Mouse (Mus musculus) hindbrain, embryonic 12.5 days (tissue): Measurements from ENCODE around the gene Gpr176. TPM values are rescaled to one million over a fixed set of nuclear protein-coding genes. Genes with fewer than 3 reads are reported as not detected.
A peak's percentile ranks its signal among the peaks of the same experiment; 100 is the strongest.

Source experiments
- ATAC-seq: fragments of 200-750 bp; cut with Nextera tagmentation; 2 replicates; pipeline ENCODE4 v1.8.0; 2017; ENCODE audit warnings: moderate TSS enrichment; ENCODE audit not compliant: low FRiP score
- H3K27ac ChIP-seq: fragments of 300-500 bp; sonication (generic); 2 replicates; pipeline ENCODE4 v1.5.1; 2016; ENCODE audit warnings: mild to moderate bottlenecking
- H3K27me3 ChIP-seq: fragments of 300-500 bp; sonication (generic); 2 replicates; pipeline ENCODE4 v1.6.1; 2016; ENCODE audit warnings: mild to moderate bottlenecking
- H3K36me3 ChIP-seq: fragments of 300-500 bp; sonication (generic); 2 replicates; pipeline ENCODE4 v1.6.1; 2016; ENCODE audit warnings: mild to moderate bottlenecking
- H3K4me1 ChIP-seq: fragments of 300-500 bp; sonication (generic); 2 replicates; pipeline ENCODE4 v1.6.1; 2016
- H3K4me2 ChIP-seq: fragments of 300-500 bp; sonication (generic); replicated peaks from 2 replicates; pipeline ENCODE4 v1.6.1; 2016; ENCODE audit warnings: mild to moderate bottlenecking
- H3K4me3 ChIP-seq: fragments of 300-500 bp; sonication (generic); 2 replicates; pipeline ENCODE4 v1.5.1; 2016; ENCODE audit warnings: mild to moderate bottlenecking
- H3K9ac ChIP-seq: fragments of 300-500 bp; sonication (generic); 2 replicates; pipeline ENCODE4 v1.6.1; 2016; ENCODE audit warnings: mild to moderate bottlenecking, moderate library complexity
- H3K9me3 ChIP-seq: fragments of 300-500 bp; sonication (generic); replicated peaks from 2 replicates; pipeline ENCODE4 v1.6.1; 2016; ENCODE audit warnings: mild to moderate bottlenecking
- WGBS: fragments of 180-500 bp; shearing (Covaris S2); methylation state at CpG from one replicate; pipeline ENCODE4 v1.1.7; 2016; 5-methylcytosine and 5-hydroxymethylcytosine counted together
- microRNA-seq: library from miRNA; unstranded; fragments of <30 nt; microRNA quantifications from one replicate; pipeline ENCODE4, GENCODE M21; 2017
- polyA plus RNA-seq: library from polyadenylated mRNA; unstranded; fragments of >200 nt; fragmentation: Nextera tagmentation; extraction: Ambion mirVana; gene quantifications from 2 replicates; pipeline ENCODE4 v1.2.1, GENCODE M21; 2016

Gpr176 gene
- polyA plus RNA-seq, 1 experiment from 2014 or later: 1.2 TPM

DNA sequence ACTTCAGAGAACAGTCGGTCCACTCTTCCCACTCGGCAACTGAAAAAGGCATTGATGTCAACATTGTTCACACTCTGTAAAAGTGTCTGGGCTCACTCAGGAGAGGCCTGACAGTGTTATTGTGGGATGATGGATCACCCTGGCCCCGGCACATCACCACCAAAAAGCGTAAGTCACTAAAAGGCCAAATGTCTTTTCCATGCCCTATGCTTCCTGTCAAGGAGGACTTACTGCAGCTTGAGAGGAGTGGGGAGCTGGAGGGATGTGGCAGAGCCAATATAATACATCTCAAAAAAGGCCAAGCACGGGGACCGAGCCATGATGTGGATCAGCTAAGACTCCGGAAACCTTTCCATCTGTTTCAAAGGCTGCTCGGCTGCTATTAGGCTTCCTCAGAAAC lies 118.7 kb downstream of the Gpr176 start:
- H3K9me3 ChIP-seq: no peaks in the 10 kb centered on the region
- peaks cover 5% of the 10 kb centered on the region; the same call in 1 of the 2 replicates for H3K4me1 ChIP-seq
- H3K36me3 ChIP-seq: no peaks in the 10 kb centered on the region
- H3K9ac ChIP-seq: no peak overlapping the region
- no peak overlapping the region for H3K4me2 ChIP-seq
- no peak overlapping the region for H3K4me3 ChIP-seq
- H3K27ac ChIP-seq: no peak overlapping the region
- H3K27me3 ChIP-seq: no peaks in the 10 kb centered on the region
- ATAC-seq: peak; percentile 75
- 43% methylated on average over 8 of the region's 8 CpGs for WGBS

DNA sequence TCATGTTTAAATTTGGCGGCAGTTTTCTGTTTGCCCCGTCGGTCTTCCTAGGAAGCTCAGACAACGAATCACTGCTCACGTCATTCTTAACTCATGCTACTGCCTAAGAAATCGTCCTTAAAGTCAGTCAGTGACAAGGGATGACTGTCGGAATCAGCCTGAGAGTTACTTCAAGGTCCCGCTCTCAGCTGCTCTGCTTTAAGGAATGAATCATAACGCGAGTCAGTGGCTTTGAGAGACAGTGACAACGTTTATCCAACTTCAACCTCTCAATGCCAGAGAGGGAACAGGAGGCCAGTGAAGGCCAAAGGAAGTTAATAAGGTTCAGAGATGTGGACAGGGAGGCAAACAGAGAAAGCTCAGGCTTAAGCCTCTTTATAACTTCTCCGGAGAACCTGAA lies 124.3 kb downstream of the Gpr176 start:
- Histone ChIP-seq H3K4me2 (no peak overlapping the region), H3K9me3 (no peaks in the 10 kb centered on the region), H3K27ac (no peak overlapping the region), H3K36me3 (no peaks in the 10 kb centered on the region), H3K27me3 (no peaks in the 10 kb centered on the region), H3K9ac (no peak overlapping the region), H3K4me3 (no peak overlapping the region), H3K4me1 (0 out of 2 replicates have a peak, but pooled peaks cover 2% of the 10 kb centered on the region)
- ATAC-seq: no peak
- WGBS: 78% methylated on average over 12 of the region's 12 CpGs

DNA sequence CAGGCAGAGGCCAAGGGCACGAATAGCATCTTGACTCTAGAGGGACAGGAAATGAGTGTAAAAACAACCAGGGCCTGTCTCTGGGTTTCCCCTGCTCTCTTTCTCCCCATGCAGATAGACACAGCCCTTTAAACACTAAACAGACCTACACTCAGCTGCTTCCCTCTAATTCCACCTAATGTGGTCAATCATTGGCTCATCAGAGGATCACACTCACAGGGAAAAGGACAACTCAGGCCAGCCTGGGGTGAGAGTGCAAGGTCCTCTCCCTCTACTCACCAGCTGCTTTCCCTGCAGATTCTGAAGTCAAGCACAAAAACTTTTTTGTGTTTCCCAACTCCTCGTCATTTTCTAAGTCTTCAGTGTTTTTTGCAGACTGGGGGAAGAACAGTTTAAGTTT lies 125.2 kb downstream of the Gpr176 start:
- Histone ChIP-seq H3K4me1 (0 out of 2 replicates have a peak, but pooled peaks cover 2% of the 10 kb centered on the region), H3K9me3 (no peaks in the 10 kb centered on the region), H3K27me3 (no peaks in the 10 kb centered on the region), H3K4me2 (no peak overlapping the region), H3K9ac (no peak overlapping the region), H3K36me3 (no peaks in the 10 kb centered on the region), H3K4me3 (no peak overlapping the region), H3K27ac (no peak overlapping the region)
- 60% methylated on average over 2 of the region's 2 CpGs for WGBS
- ATAC-seq: no peak

DNA sequence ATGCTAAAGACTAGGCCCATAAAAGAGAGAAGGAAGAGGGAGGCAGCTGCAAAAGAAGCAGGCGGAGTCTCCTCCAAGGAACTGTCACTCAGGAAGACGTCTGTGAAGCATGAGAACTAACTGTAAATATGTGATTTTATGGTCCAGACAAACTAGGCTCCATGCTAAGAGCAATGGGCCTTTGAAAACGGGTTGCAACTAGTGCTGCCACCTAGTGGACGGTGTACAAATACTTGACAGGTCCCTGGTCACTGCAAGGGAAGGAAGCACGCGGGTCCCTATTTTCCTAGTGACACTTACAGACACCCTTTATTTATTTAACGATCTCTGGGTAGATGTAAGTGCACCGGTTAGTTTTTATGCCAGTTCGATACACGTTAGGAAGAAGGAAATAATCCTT lies 127.3 kb downstream of the Gpr176 start:
- H3K9me3 ChIP-seq: no peaks in the 10 kb centered on the region
- no peaks in the 10 kb centered on the region for H3K27me3 ChIP-seq
- 0 out of 2 replicates have a peak, but pooled peaks cover 2% of the 10 kb centered on the region for H3K4me1 ChIP-seq
- H3K4me3 ChIP-seq: no peak overlapping the region
- 16% methylated on average over 10 of the region's 10 CpGs for WGBS
- no peaks in the 10 kb centered on the region for H3K36me3 ChIP-seq
- H3K4me2 ChIP-seq: no peak overlapping the region
- no peak overlapping the region for H3K27ac ChIP-seq
- ATAC-seq: peak; percentile 85
- H3K9ac ChIP-seq: no peak overlapping the region

DNA sequence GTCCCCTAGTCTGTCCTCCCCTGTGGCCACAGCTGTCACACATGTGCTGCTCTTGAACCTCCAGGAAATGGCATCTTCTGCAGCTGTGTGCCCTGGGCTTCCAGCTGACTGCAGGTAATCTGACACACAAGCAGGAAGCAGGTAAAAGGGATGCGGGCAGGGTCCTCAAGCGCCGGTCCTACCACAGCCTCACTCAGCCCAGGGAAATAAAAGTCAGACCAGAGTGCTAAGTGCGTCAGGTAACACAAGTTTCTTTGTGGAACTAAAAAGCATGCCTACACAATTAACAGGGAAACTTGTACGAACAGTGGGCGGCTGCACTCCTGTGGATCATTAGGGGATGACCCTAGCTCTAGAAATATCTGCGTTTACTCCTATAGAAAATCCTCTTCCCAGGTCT lies 137.0 kb downstream of the Gpr176 start:
- no peak for ATAC-seq
- no peak overlapping the region for H3K27ac ChIP-seq
- H3K4me2 ChIP-seq: no peak overlapping the region
- H3K4me1 ChIP-seq: no peaks in the 10 kb centered on the region
- no peaks in the 10 kb centered on the region for H3K36me3 ChIP-seq
- no peaks in the 10 kb centered on the region for H3K9me3 ChIP-seq
- H3K27me3 ChIP-seq: no peaks in the 10 kb centered on the region
- H3K9ac ChIP-seq: no peak overlapping the region
- H3K4me3 ChIP-seq: no peak overlapping the region
- 74% methylated on average over 7 of the region's 7 CpGs for WGBS

DNA sequence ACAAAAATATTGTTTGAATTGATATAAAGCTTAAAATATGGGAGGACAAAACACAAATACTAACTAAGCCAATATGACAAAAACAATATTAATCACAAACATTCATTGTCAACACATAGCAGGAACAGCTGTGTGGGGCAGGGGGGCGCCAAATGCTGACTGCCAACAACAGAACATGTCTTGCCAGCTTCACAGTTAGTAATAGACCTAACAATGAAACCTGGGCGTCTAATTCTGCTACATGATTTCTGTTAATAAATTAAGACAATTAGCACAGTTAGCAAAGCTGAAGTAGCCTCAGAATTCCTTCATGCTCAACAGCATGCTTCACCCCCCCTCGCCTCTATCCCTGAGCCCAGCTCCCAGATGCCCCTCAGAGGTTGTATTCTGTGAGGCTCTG lies 137.6 kb downstream of the Gpr176 start:
- H3K27me3 ChIP-seq: no peaks in the 10 kb centered on the region
- H3K9ac ChIP-seq: no peak overlapping the region
- H3K27ac ChIP-seq: no peak overlapping the region
- H3K4me1 ChIP-seq: no peaks in the 10 kb centered on the region
- no peak for ATAC-seq
- H3K36me3 ChIP-seq: no peaks in the 10 kb centered on the region
- 83% methylated on average over 3 of the region's 3 CpGs for WGBS
- H3K4me3 ChIP-seq: no peak overlapping the region
- H3K4me2 ChIP-seq: no peak overlapping the region
- no peaks in the 10 kb centered on the region for H3K9me3 ChIP-seq

DNA sequence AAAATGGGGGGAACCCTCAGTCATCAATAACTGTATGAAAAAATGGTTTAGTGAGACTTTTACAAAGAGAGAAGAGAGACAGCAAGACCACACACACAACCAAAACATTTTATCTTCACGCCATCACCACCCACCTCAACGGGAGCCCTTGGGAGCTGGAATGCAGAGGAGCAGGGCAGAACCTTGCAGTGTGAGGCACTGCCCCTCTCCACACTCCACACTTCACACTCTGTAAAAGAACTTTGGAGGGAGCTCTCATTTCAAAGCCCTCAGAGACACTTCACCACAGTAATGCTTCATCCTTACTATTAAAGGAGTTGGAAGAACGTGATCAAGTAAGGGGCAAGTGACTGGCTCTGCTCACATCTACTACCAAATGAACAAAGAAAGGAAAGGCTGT lies 142.7 kb downstream of the Gpr176 start:
- 70% methylated on average over 3 of the region's 3 CpGs for WGBS
- no peak overlapping the region for H3K9ac ChIP-seq
- no peak overlapping the region for H3K4me3 ChIP-seq
- no peak overlapping the region for H3K4me2 ChIP-seq
- no peaks in the 10 kb centered on the region for H3K36me3 ChIP-seq
- H3K27ac ChIP-seq: no peak overlapping the region
- H3K4me1 ChIP-seq: no peaks in the 10 kb centered on the region
- H3K27me3 ChIP-seq: no peaks in the 10 kb centered on the region
- no peaks in the 10 kb centered on the region for H3K9me3 ChIP-seq
- ATAC-seq: no peak

DNA sequence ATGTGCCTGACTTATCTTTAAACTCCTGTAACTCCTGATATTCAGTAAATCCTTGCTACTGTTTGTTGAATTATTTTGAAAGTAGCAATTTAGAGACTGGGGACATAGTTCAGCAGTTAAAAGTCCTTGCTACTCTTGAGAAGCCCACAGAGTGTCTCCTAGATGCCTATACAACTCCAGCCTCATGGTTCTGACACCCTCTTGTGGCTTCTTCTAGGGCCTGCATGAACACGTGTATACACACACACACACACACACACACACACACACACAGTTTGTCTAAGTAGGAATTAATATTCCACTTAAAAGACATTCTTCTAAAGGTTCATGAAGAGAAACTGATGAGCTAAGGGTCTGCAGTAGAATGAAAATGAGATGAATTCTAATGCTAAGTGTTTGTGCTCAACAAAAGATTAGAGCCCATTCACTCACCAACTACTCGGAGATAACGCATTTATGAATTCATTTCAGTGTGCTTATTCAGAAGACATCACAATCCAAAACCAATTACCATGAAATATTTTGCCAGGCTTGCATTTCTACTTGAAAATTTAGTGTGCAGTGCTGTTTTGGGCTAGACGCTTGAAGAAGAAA lies 144.6 kb downstream of the Gpr176 start:
- Histone ChIP-seq H3K4me3 (no peak overlapping the region), H3K9ac (no peak overlapping the region), H3K4me2 (no peak overlapping the region), H3K27ac (no peak overlapping the region), H3K27me3 (no peaks in the 10 kb centered on the region), H3K36me3 (no peaks in the 10 kb centered on the region), H3K9me3 (no peaks in the 10 kb centered on the region), H3K4me1 (peaks cover 4% of the 10 kb centered on the region; the same call in 1 of the 2 replicates)
- ATAC-seq: no peak
- WGBS: 71% methylated on average over 4 of the region's 4 CpGs

Small RNA genes within 50 kb of the gene (microRNA-seq; reads per million reads assigned to microRNA genes)
- gene Gm22800: not detected

Other genes with a start within 250 kb of the Gpr176 start
- gene Fsip1, start 116.5 kb downstream of the Gpr176 start, polyA plus RNA-seq: 2.5 and 3.3 TPM in 2 replicates
- gene Eif2ak4, start 15.2 kb upstream of the Gpr176 start, polyA plus RNA-seq: 13.2 and 13.6 TPM in 2 replicates
- gene Srp14, start 106.3 kb upstream of the Gpr176 start, polyA plus RNA-seq: 261 and 288 TPM in 2 replicates
- gene Bmf, start 176.3 kb upstream of the Gpr176 start, polyA plus RNA-seq: 5.4 and 6.2 TPM in 2 replicates
- gene Bub1b, start 224.8 kb upstream of the Gpr176 start, polyA plus RNA-seq: 63.2 and 65.8 TPM in 2 replicates